Mouse (Mus musculus) heart, embryonic 10.5 days (tissue): Measurements from ENCODE around the gene Ppil2. TPM values are rescaled to one million over a fixed set of nuclear protein-coding genes. Genes with fewer than 3 reads are reported as not detected.

Experiments used
- DNase-seq: peaks from one replicate; pipeline ENCODE4 v3.0.0-alpha.2; 2017; ENCODE audit warnings: low spot score
- H3K27ac ChIP-seq: fragments of 300-500 bp; sonication (generic); 2 replicates; pipeline ENCODE4 v1.5.1; 2016; ENCODE audit warnings: mild to moderate bottlenecking
- H3K27me3 ChIP-seq: fragments of 300-500 bp; sonication (generic); 2 replicates; pipeline ENCODE4 v1.6.1; 2016; ENCODE audit warnings: mild to moderate bottlenecking; ENCODE audit not compliant: poor library complexity, insufficient read depth, severe bottlenecking
- H3K36me3 ChIP-seq: fragments of 300-500 bp; sonication (generic); 2 replicates; pipeline ENCODE4 v1.6.1; 2016; ENCODE audit warnings: mild to moderate bottlenecking, moderate library complexity
- H3K4me1 ChIP-seq: fragments of 300-500 bp; sonication (generic); 2 replicates; pipeline ENCODE4 v1.6.1; 2016; ENCODE audit warnings: mild to moderate bottlenecking
- H3K4me3 ChIP-seq: fragments of 300-500 bp; sonication (generic); 2 replicates; pipeline ENCODE4 v1.5.1; 2016; ENCODE audit warnings: mild to moderate bottlenecking, moderate library complexity
- H3K9me3 ChIP-seq: fragments of 300-500 bp; sonication (generic); 2 replicates; pipeline ENCODE4 v1.6.1; 2016; ENCODE audit warnings: mild to moderate bottlenecking, moderate library complexity
- WGBS: fragments of 180-500 bp; shearing (Covaris S2); methylation state at CpG from one replicate; pipeline ENCODE4 v1.1.7; 2016; 5-methylcytosine and 5-hydroxymethylcytosine counted together
- polyA plus RNA-seq: library from polyadenylated mRNA; unstranded; fragments of >200 nt; fragmentation: Nextera tagmentation; extraction: Ambion mirVana; gene quantifications from 2 replicates; pipeline ENCODE4 v1.2.1, GENCODE M21; 2016

Ppil2 gene
- polyA plus RNA-seq, 1 experiment from 2014 or later, result 125 TPM

GRCm38 (mm10) chr16:17131191-17132088 lies 20.4 kb upstream of the Ppil2 start:
- Histone ChIP-seq H3K4me3 (peak overlapping the region; percentile 79), H3K27me3 (no peaks in the 10 kb centered on the region), H3K9me3 (no peaks in the 10 kb centered on the region), H3K4me1 (peaks cover 18% of the 10 kb centered on the region), H3K27ac (peak overlapping the region; percentile 90), H3K36me3 (no peaks in the 10 kb centered on the region; the same call in 1 of the 2 replicates)
- no peak for DNase-seq
- 3% methylated on average over 43 of the region's 43 CpGs for WGBS

DNA sequence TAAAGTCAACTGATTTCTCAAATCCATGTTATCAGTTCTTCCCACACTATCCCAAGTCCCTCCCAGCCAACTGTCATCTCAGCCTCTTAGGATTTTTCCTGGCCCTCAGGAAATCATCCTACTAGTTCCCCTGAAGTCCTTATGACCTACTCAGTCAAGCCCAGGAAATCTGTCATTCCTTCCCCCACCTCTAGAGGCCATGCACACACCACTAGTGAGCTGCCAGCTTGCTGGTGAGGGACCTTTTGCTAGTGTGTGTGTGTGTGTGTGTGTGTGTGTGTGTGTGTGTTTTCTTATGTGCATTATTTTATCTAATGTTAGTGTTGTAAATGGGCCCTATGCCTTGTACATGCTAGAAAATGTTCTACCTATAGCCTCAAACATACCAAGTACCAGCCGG lies 16.2 kb upstream of the Ppil2 start:
- DNase-seq, result peak; percentile 80
- peaks cover 27% of the 10 kb centered on the region for H3K4me1 ChIP-seq
- no peak overlapping the region for H3K4me3 ChIP-seq
- H3K27me3 ChIP-seq, result no peaks in the 10 kb centered on the region
- H3K27ac ChIP-seq, result no peak overlapping the region
- no peaks in the 10 kb centered on the region for H3K9me3 ChIP-seq
- H3K36me3 ChIP-seq, result peaks cover 10% of the 10 kb centered on the region
- WGBS, result 94% methylated on average over 1 of the region's 1 CpGs

GRCm38 (mm10) chr16:17124871-17125520 lies 13.9 kb upstream of the Ppil2 start, which contains the start of gene 2610318N02Rik:
TSS of gene 2610318N02Rik (minus strand) at chr16:17125167.
- peak; percentile 97 for DNase-seq

DNA sequence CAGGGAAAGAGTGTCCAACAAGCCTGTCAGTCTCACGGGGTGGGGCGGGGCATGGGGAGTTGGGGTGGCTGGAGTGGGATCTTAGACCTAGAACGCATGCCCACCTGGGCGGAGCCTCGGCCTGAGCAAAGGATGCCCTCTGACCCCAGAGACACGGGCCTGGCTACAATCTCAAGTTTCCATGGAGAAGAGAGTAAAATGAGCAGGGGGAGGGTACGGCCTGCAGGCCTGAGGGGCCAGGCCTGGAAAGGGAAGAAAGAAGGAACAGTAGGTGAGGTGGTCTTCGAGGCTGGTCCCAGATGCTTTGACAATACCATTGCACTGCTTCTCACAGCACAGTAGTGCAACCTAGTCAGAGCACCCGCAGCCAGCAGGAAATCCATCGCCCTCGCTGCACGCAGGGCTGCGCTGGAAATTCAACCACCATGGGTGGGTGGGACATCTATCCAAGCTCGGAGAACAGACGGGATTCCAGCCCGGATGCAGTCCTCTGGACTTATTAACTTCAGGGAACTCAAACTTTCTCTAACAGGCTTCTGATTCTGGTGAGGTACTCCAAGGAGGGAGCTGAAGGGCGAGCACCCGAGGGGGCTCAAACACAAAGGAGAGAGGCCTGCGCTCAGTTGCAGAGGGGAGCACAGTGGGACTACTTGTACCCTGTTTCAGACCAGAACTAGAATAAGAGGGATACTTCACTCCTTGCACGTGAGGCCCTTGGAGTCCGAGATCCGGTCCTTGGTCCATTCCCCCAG lies 13.2 kb upstream of the Ppil2 start:
- H3K27ac ChIP-seq, result peak overlapping the region; percentile 88
- peaks cover 18% of the 10 kb centered on the region for H3K4me1 ChIP-seq
- H3K27me3 ChIP-seq, result no peaks in the 10 kb centered on the region
- H3K36me3 ChIP-seq, result peaks cover 39% of the 10 kb centered on the region
- peak overlapping the region; percentile 68 for H3K4me3 ChIP-seq
- DNase-seq, result peak; percentile 84
- H3K9me3 ChIP-seq, result no peaks in the 10 kb centered on the region
- 4% methylated on average over 22 of the region's 22 CpGs for WGBS

More at GRCm38 (mm10) chr16:17124871-17125520, 13.9 kb upstream of the Ppil2 start, which contains the start of gene 2610318N02Rik:
- Histone ChIP-seq H3K4me3 (peak within 1 kb of the TSS; percentile 68), H3K4me1 (peaks cover 18% of the 10 kb centered on the region), H3K27me3 (no peaks in the 10 kb centered on the region), H3K36me3 (peaks cover 32% of the 10 kb centered on the region), H3K27ac (peak within 1 kb of the TSS; percentile 88), H3K9me3 (no peaks in the 10 kb centered on the region)
- WGBS, result 0% methylated on average over 25 of the region's 25 CpGs

GRCm38 (mm10) chr16:17121569-17121968 lies 10.5 kb upstream of the Ppil2 start:
- Histone ChIP-seq H3K4me3 (no peak overlapping the region), H3K27me3 (no peaks in the 10 kb centered on the region), H3K36me3 (peaks cover 60% of the 10 kb centered on the region), H3K4me1 (peaks cover 22% of the 10 kb centered on the region), H3K9me3 (no peaks in the 10 kb centered on the region), H3K27ac (no peak overlapping the region)
- WGBS, result 74% methylated on average over 14 of the region's 14 CpGs
- DNase-seq, result no peak

DNA sequence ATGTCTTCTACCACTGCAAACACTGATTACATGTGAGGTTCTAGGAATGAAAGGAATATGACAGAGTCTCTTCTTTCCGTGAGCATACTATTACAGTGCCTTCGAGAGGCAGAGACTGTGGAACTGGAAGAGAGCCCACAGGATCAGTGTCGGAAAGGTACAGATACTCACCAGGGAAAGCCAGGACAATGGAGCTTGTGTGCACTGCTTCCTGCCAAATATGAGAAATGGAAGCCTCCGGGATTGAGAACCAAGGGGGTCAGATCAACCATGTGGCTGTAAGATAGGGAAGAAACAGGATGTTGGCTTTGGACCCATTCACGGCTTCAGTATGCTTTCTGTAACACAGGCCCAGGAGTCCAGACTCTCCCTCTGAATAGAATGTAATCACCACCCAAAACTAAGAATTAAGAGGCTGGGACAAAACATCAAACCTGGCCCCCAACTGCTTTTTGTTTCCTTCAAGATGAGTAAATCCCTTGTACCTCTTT lies 6.3 kb upstream of the Ppil2 start:
- H3K27me3 ChIP-seq, result no peaks in the 10 kb centered on the region
- WGBS, result 67% methylated on average over 5 of the region's 5 CpGs
- DNase-seq, result no peak
- peaks cover 90% of the 10 kb centered on the region for H3K36me3 ChIP-seq
- no peak overlapping the region for H3K27ac ChIP-seq
- H3K4me3 ChIP-seq, result no peak overlapping the region
- peaks cover 7% of the 10 kb centered on the region; the same call in 1 of the 2 replicates for H3K4me1 ChIP-seq
- no peaks in the 10 kb centered on the region for H3K9me3 ChIP-seq

GRCm38 (mm10) chr16:17104600-17104999 lies 6.5 kb downstream of the Ppil2 start:
- Histone ChIP-seq H3K9me3 (no peaks in the 10 kb centered on the region), H3K4me1 (0 out of 2 replicates have a peak, but pooled peaks cover 1% of the 10 kb centered on the region), H3K36me3 (peaks cover 84% of the 10 kb centered on the region), H3K4me3 (no peak overlapping the region), H3K27ac (no peak overlapping the region), H3K27me3 (no peaks in the 10 kb centered on the region)
- 91% methylated on average over 4 of the region's 4 CpGs for WGBS
- no peak for DNase-seq

GRCm38 (mm10) chr16:17102630-17103220 lies 8.3 kb downstream of the Ppil2 start:
- Histone ChIP-seq H3K4me1 (no peaks in the 10 kb centered on the region), H3K36me3 (peaks cover 93% of the 10 kb centered on the region), H3K27ac (no peak overlapping the region), H3K9me3 (no peaks in the 10 kb centered on the region), H3K4me3 (no peak overlapping the region), H3K27me3 (no peaks in the 10 kb centered on the region)
- 76% methylated on average over 7 of the region's 7 CpGs for WGBS
- DNase-seq, result no peak

DNA sequence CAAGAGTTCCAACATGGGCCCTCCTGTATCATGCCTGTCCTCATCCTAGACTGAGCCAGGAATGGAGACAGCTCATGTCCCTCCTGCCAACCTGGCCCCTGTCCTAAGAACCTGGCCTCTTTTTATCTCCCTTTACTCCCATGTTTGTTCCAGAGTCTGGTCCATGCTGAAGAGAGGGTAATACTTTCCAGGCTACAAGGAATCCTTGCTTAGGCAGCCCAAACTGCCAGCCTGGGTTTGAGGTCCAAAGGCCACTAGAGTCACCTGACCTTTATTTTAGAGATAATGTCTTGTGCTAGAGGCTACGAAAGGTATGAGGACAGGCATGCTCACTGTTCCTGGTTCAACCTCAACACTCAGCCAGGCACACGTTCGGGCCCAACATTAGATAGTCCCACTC lies 14.1 kb downstream of the Ppil2 start:
- no peaks in the 10 kb centered on the region for H3K4me1 ChIP-seq
- H3K27me3 ChIP-seq, result no peaks in the 10 kb centered on the region
- H3K4me3 ChIP-seq, result no peak overlapping the region
- WGBS, result 94% methylated on average over 3 of the region's 3 CpGs
- H3K9me3 ChIP-seq, result no peaks in the 10 kb centered on the region
- no peak for DNase-seq
- H3K27ac ChIP-seq, result no peak overlapping the region
- peaks cover 99% of the 10 kb centered on the region for H3K36me3 ChIP-seq

DNA sequence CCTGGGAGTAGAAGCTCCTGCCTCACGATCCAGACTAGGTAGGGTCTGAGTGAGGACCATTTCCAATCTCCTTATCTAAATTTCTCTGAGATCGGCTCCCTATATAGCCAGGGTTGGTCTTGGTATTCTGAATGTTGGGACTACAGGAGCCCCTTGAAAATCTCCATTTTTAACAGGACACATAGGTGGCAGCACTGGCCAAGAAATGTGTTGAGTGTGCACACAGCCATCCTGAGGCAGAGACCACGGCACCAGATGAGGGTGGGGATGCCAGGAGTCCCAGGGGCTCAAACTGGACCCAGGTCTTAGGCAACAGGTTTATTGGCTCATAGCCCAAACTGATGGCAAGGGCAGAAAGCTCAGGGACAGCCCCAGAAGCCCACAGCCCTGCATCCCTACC lies 22.7 kb downstream of the Ppil2 start:
- Histone ChIP-seq H3K36me3 (peaks cover 96% of the 10 kb centered on the region), H3K27ac (no peak overlapping the region), H3K4me1 (peaks cover 15% of the 10 kb centered on the region), H3K9me3 (no peaks in the 10 kb centered on the region), H3K4me3 (no peak overlapping the region), H3K27me3 (no peaks in the 10 kb centered on the region)
- DNase-seq, result no peak
- 84% methylated on average over 3 of the region's 3 CpGs for WGBS

DNA sequence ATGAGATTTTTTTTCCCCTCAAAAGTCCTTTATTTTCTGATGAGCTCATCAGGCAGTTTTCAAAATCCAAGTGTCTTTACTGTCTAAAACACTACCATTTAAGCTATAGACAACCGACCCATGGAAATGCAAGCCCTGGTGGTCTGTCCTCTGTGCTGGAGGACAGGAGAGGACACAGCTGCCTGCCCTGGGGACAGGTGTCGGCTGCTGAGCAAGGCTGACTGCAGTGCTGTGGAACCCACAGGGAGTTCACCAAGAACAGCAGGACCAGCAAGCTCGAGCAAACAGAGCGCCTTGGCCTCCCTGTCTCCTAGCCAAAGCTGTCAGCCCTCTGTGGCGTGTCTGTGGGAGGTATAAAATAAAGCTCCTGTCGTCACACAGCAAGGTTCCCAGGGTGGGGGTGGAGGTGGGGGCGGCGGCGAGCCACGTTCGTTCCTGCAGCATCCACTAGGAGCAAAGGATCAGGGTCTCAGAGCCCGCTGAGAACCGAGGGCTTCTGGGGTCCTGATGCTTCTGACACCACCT lies 24.3 kb downstream of the Ppil2 start:
- peaks cover 15% of the 10 kb centered on the region for H3K4me1 ChIP-seq
- no peak overlapping the region for H3K4me3 ChIP-seq
- DNase-seq, result no peak
- WGBS, result 80% methylated on average over 13 of the region's 13 CpGs
- H3K9me3 ChIP-seq, result no peaks in the 10 kb centered on the region
- H3K27me3 ChIP-seq, result no peaks in the 10 kb centered on the region
- H3K36me3 ChIP-seq, result peaks cover 91% of the 10 kb centered on the region
- no peak overlapping the region for H3K27ac ChIP-seq

GRCm38 (mm10) chr16:17086241-17086640 lies 24.8 kb downstream of the Ppil2 start:
- H3K36me3 ChIP-seq, result peaks cover 90% of the 10 kb centered on the region

More at GRCm38 (mm10) chr16:17086241-17086640, 24.8 kb downstream of the Ppil2 start:
- Histone ChIP-seq H3K9me3 (no peaks in the 10 kb centered on the region), H3K4me3 (no peak overlapping the region), H3K4me1 (peaks cover 15% of the 10 kb centered on the region), H3K27me3 (no peaks in the 10 kb centered on the region), H3K27ac (no peak overlapping the region)
- no peak for DNase-seq
- 76% methylated on average over 3 of the region's 3 CpGs for WGBS
